Mouse (Mus musculus): Measurements from ENCODE around the gene Coro2b.
A peak's percentile ranks its signal among the peaks of the same experiment; 100 is the strongest.

Gene Coro2b

DNA sequence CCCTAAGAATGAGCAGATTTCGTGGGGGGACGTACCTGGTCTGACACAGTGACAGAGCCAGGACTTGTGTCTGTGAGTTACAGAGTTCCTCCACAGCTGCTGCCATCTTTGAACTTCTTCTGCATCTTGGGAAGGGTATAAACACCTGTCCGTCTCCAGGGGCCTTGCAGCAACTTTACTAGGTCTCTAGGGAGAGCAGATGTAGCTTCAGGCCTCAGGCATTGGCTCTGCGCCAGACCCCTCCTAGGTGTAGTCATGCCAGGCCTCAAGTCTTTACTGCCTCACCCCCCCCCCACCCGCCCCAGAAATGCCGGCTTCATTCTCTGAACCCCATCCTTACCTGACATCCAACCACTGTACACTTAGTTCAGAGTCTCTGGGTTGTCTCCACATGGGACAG lies 1.1 kb upstream of the Coro2b start:
- peak in 1 of 2 experiments; percentile 67 for DNase-seq

DNA sequence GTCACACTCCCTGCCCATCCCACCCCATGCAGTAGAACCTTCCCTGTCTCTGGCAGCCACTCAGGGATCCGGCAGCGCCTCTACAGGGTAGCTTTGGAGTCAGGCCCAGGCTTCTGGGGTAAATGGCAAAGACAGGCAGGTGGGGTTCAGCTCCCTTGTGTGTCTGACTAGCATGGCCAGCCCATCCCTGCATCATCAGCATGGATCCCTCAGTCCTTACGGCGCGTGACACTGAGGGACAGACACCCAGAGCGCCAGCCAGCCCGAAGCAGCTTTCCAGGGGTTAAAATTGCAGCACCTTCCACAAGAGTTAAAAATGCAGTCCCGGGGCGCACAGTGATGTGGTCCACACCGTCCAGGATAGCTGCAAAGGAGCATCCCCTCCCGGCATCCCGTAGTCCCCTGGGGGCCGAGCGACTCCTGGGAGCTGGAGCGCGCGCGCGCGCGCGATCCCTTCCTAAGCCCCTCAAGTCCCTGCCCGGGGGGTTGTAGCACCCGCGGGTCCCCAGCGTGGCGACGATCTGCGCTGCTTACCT lies 657 bp downstream of the Coro2b start:
- DNase-seq = peak; percentile 83 to 89

DNA sequence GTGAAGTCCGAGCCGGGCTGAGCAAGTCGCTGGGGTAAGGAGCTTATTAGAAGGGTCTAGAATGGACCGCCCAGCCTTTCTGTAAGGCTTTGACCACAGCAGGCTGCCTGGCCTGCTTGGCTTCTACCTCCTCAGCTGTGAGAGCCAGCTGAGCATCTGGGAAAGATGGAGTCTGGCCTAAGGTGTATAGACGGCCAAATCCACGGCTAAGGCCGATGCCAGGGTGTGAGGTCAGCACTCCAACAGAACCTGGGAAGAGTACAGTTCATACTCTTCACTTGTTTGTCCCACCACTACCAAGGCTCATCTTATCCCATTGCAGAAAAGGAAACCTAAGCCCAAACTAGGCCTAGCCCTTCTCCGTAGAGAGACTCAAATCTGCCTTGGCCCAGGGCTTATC lies 1.3 kb downstream of the Coro2b start:
- peak; percentile 69 to 76 for DNase-seq

GRCm38 (mm10) chr9:62534691-62535090 lies 2.2 kb downstream of the Coro2b start:
- no peak for DNase-seq

DNA sequence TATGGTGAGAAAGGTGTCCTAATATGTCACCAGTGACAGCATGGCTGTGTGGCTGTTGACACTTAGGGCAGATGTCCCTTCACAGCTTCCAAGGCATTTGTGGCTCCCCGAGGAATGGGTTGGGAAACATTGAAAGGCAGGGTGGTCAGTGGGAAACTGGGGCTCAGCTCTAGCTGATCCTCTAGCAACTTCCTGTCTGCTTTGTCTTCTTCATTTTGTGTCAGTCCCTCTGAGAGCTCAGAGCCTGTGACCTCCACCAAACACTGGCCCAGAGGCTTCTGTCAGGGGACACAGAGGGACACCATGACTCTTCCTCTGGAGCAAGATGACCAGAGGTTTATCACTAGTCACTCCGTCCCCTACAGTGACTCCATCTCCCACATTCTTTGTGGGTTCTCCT lies 2.7 kb downstream of the Coro2b start:
- DNase-seq = no peak

DNA sequence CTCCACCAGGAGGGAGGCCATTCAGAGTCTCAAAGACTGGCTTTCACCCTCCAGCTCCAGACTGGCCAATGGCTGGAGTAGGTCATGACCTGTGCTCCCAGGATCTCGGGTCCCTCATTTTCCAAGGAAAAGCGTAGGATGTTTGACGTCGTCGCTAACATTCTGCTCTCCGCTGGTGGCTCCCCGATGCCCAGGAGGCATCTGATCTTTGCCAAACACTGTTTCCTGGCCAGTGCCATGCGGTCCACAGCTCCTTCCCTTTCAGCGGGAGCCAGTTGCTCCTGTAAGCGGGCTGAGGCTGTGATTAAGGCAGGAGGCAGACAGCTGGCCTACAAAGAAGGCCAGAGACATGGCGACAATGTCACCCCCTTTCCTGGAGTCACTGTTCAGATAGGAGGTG lies 4.0 kb downstream of the Coro2b start:
- DNase-seq = no peak

DNA sequence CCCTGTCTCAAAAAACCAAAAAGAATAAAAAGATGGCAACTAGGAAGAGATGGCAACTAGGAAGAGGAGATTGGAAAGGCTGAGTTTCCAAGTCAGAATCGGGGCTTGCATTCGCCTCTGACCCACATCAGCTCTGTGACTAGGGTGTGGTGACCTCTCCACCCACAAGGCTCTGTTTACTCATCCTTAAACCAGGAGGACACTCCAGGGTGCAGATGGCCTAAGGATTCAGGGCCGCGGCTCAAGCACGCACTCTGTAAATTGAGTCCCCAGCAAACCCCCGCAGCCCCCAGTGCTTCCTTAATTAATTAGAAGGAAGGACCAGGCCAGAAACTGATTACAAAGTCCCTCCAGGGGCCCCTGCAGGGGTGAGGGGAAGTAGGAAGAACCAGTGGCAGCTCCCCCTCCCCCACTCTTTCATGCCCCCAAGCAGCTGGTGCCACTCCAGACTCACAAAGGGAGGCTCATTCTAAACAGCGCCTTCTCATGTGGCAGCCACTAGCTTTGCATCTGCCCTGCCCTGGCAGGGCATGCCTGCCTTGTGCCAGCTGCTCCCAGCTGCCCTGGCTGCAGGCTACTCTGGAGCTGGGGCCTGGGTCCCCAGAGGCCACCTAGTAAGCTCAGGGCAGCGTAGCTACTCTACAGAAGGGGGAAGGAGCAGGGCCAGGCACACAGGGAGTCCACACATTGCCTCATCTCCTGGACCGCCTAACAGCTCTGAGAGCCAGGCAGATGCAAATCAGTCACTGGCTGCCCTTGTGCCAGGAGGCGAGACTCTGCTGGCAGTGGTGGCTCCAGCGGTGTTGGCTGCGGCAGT lies 5.2 kb downstream of the Coro2b start:
- peak; percentile 63 to 72 for DNase-seq

DNA sequence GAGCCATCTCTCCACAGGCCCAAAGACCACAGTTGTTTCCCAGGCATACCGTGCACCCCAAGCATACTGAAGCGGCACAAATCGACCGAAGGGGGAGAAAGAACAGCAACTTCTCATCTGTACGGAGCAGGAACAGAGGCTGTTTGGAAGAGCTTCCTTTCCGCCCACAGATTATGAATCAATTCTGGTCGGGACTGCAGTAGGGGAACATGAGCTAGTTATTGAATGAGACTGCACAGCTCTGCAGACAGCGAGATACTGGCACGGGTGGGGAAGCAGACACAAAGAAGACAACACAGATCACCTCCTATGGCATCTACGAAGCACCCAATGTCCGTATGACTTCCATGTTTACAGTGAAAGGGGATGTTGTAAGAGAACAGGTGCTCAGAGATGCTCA lies 8.3 kb downstream of the Coro2b start:
- DNase-seq = no peak

DNA sequence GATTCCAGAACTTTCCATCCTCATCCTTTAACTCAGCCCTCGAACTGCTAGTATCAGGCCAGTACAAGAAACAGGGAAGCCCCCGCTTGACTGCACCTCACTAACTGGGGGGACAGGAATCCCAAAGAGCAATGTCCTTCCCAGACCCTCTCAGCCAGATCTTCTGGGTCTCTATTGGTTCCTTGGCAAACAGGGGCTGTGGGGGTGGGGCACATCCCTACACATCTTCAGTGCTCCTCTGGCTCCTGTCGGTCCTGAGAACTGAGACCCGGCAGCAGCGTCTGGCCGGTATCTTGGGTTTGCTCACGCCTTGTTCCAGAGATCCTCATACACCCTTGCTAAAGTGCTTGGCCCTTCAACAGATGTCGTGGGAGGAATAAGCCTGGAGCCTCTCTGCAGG lies 10.0 kb downstream of the Coro2b start:
- DNase-seq = no peak

GRCm38 (mm10) chr9:62526451-62526850 lies 10.4 kb downstream of the Coro2b start:
- peak; percentile 84 to 88 for DNase-seq

DNA sequence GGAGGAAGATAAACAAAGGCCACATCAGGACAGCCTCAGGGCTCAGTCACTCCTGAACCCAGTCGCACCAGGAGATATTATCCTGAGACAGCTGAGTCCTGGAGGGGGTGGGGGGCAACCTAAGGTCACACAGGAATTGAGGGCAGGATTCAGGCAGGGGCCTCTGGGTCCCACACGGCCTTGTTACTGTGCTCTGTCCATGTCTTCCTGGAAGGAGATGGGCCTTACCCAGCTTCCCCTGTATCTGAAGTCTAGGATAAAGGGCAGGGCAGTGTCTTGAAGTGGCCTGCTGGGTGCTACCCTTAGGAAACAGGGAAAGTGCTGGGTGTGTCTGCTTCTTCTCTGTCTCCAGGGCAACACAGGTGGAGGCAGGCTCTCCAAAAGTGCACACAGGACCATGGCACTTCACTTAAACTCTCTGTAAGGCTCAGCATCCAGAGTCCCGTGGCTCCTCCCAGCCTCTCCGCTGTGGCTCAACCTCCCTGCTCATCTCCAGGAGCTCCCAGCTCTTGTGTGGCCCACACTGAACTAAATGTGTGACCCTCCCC lies 12.0 kb downstream of the Coro2b start:
- DNase-seq = no peak

- no peak for DNase-seq
These were observed 13.9 kb downstream of the Coro2b start for GRCm38 (mm10) chr9:62522791-62523471.

DNA sequence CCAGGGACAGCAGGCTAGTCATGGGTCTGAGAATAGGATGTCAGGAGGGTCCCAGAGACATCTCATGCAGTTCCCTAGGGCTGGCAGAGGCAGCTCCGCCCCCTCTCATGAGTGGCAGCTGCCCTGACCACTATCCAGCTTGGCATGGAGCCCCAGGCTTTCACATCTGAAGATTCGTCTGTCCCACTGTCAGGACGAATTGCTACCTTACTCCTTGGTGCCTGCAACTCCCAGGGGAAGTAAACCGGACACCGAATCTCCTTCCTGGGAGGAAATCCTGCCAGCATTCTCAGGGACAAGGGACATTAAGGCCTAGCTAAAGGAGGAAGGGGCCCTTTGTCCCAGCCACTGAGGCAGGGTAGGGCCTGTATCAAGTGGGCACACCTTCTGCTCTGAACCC lies 14.6 kb downstream of the Coro2b start:
- DNase-seq = peak in 1 of 2 experiments; percentile 72

DNA sequence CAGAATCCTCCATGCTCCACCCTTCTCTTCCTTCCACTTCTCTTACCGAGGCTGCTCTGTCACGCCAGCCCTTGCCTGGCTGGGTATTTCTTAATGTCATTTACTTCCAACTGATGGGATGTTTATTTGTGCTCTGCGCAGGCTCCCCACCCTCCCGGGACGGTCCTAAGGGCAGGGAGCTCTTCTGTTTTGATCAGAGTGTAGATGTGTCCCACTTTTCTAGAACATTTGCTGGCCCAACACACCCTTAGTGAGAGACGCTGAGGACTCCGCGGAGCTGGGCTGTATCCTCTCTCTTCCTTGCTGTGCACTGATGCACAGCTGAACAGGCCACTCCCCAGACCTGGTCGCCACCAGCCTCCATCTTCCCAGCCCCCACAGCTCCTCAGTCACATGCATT lies 15.3 kb downstream of the Coro2b start:
- DNase-seq = no peak

GRCm38 (mm10) chr9:62520933-62521332 lies 15.9 kb downstream of the Coro2b start:
- no peak for DNase-seq

DNA sequence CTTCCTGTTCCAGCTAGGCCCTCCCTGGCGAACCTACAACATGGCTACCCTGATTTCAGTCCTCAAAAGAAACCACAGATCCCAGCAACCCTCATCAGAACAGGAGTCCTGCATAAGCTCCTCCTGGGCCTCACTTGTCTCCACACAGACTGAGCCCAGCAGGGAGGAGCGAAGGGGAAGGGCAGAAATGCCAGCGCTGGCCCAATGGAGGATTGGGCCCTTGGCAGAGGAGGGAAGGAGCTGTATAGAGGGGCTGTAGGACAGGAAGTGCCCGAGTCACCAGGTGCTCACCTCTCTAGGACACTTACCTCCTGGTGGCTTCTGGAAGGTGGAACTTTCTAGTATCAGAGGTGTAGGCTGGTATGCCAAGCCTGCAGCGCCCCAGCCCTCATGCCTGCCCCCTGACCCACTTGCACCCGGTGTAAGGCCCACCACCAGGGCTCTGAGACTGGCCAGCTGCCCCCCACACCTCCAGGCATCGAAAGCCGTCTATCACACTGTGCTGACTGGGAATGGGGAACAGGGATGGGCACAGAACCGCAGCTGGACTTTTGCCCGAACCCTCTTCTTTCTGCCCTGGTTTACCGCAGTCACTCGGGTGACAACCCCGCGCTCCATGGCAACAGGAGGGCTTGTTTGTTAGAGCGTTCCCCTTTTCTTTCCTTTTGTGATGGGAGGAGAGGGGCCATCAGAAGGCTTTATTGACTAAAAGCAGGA lies 16.9 kb downstream of the Coro2b start:
- peak in 1 of 2 experiments; percentile 58 for DNase-seq

DNA sequence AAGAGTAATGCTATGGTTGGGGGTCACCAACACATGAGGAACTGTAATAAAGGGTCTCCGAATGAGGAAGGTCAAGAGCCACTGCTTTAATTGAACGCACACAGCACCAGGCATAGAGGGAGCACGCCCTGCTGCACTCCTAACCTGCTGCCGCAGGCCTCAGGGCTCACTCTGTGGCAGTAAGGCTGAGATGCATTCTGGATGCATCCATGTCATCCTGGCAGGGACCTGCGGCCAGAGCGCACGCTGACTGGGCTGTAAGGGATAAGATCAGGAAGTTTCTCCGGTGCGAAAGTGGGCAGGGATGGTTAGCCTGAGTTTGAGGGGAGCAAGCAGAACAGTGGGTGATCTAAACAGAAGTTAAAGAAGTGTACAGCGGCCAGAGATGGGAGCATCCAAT lies 17.5 kb downstream of the Coro2b start:
- DNase-seq = no peak

DNA sequence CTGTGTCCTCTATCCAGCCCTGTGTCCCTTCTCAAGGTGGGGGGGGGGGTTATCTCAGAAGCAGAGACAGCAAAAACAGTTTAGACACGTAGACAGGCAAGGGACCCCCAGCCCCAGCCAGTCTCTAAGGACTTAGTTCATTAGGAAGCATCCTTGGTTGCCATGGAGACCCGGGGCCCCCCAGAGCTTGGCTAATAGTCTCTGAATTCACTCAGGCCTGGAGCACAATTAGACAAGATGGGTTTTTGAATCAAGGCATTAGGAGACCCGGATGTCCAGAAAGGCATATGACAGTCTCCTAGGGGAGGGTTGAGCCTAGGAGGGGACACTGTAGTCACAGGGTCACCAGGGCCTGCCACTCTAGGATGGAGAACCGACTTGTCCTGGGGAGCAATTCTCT lies 18.3 kb downstream of the Coro2b start:
- DNase-seq = peak in 1 of 2 experiments; percentile 56

GRCm38 (mm10) chr9:62517112-62517957 lies 19.5 kb downstream of the Coro2b start:
- peak in 1 of 2 experiments; percentile 60 for DNase-seq

DNA sequence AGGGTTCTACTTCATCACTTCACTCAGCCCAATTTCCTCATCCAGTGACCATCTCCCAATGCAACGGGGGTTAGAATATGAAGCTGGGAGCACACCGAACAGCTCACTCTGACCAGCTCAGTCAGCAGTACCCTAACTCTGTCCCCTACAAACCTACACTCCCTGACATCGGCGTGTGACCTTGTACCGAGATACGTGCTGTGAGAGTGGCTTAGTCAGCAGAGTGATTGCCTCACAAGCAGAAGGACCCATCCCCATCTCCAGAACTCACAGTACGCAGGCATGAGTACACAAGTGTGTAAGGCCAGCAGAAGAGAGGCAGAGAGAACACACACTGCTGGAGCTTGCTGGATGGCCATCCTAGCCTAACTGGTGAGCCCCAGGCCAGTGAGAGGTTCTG lies 21.7 kb downstream of the Coro2b start:
- DNase-seq = no peak

DNA sequence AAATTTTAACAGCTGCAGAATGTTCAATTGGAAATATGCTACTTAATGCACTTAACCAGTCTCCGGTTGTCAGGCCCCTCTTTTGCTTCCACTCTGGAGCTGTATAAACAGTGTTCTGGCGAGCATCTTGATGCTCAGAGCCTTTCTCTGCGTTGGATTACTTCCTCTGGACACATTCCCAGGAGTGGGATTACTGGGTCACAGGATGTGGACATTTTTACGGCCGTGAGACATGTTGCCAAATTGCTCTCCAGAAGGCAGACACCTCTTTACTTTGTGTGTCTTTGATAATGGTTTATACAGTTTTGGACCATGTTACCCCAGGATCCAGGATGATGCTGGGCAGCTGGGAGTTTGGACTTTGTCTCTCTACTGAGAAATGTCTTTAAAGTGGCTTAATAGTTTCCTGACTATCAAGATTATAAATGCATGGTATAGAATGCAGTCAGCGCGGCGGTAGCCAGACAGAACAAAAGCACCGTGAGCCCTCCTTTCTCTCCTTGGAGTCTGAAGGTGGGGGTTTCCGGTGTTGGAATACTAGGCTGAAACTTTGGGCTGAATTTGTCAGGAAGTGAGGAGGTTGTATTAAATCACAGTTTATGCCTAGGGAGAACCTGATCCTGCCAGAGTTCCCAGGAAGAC lies 23.2 kb downstream of the Coro2b start:
- DNase-seq = peak; percentile 69 to 78

- no peak for DNase-seq
These were observed 26.3 kb downstream of the Coro2b start for GRCm38 (mm10) chr9:62510530-62510936.
